Mouse (Mus musculus) CH12.LX (cell line): ENCODE results near the gene Col27a1. TPM values are rescaled to one million over a fixed set of nuclear protein-coding genes. Genes with fewer than 3 reads are reported as not detected.

Source experiments
- DNase-seq: peaks from one replicate; pipeline ENCODE4 v3.0.0-alpha.2; 2013; ENCODE audit errors: extremely low read depth
- H3K27ac ChIP-seq: 2 replicates; pipeline ENCODE4 v1.5.1; 2012; ENCODE audit warnings: low read depth, mild to moderate bottlenecking, control low read depth, moderate library complexity; ENCODE audit not compliant: insufficient read depth
- H3K27me3 ChIP-seq: replicated peaks from 2 replicates; pipeline ENCODE3; 2012; ENCODE audit warnings: inconsistent platforms
- H3K36me3 ChIP-seq, 2 experiments: replicated peaks in 1 of 2; 2 replicates each; pipeline versions ENCODE3 to v1.6.1; 2012; ENCODE audit warnings: inconsistent platforms in 1 of 2, low read length in 1 of 2, mild to moderate bottlenecking in 1 of 2, mixed read lengths in 1 of 2, moderate library complexity in 1 of 2; ENCODE audit not compliant: control insufficient read depth in 1 of 2, insufficient read depth in 1 of 2
- H3K4me1 ChIP-seq, 2 experiments: 2 replicates each; pipeline ENCODE4 v1.6.1; 2012; ENCODE audit warnings: inconsistent platforms in 1 of 2, moderate library complexity in 1 of 2; ENCODE audit not compliant: insufficient read depth in 2 of 2, control insufficient read depth in 1 of 2
- H3K4me2 ChIP-seq: 2 replicates; pipeline ENCODE4 v1.6.1; 2012; ENCODE audit warnings: low read depth, mild to moderate bottlenecking, control low read depth; ENCODE audit not compliant: poor library complexity, insufficient read depth, severe bottlenecking
- H3K4me3 ChIP-seq, 3 experiments: fragments of 150-350 bp in 1 of 3; sonication (generic) in 1 of 3; replicated peaks in 1 of 3; 2 replicates each; pipeline versions ENCODE3 to v1.5.1; 2011 to 2012; ENCODE audit warnings: low read depth in 2 of 3, low read length in 2 of 3, mild to moderate bottlenecking in 2 of 3, moderate library complexity in 2 of 3, control low read depth in 1 of 3, improper control_type of control experiment in 1 of 3, inconsistent platforms in 1 of 3, mixed read lengths in 1 of 3; ENCODE audit not compliant: poor library complexity in 1 of 3
- H3K79me2 ChIP-seq: replicated peaks from 2 replicates; pipeline ENCODE4 v1.6.1; 2012; ENCODE audit warnings: mild to moderate bottlenecking, moderate library complexity; ENCODE audit not compliant: control insufficient read depth, poor library complexity, insufficient read depth, severe bottlenecking; ENCODE audit errors: extremely low read depth
- H3K9ac ChIP-seq: 2 replicates; pipeline ENCODE4 v1.6.1; 2012; ENCODE audit warnings: low read depth, mild to moderate bottlenecking, control low read depth, moderate library complexity; ENCODE audit not compliant: insufficient read depth
- H3K9me3 ChIP-seq: replicated peaks from 2 replicates; pipeline ENCODE3; 2012; ENCODE audit warnings: low read length, inconsistent platforms, mixed read lengths
- CHD2 ChIP-seq: IDR thresholded peaks from 2 replicates; pipeline ENCODE4 v1.6.1; 2011; ENCODE audit warnings: low read length, improper control_type of control experiment
- CTCF ChIP-seq, 2 experiments: IDR thresholded peaks in 1 of 2; conservative IDR thresholded peaks in 1 of 2; 2 replicates each; pipeline ENCODE4 v1.5.1; 2011 to 2012; ENCODE audit warnings: low read depth in 2 of 2, low read length in 2 of 2, improper control_type of control experiment in 1 of 2, inconsistent platforms in 1 of 2, mild to moderate bottlenecking in 1 of 2, moderate library complexity in 1 of 2
- ELF1 ChIP-seq: IDR thresholded peaks from 2 replicates; pipeline ENCODE4 v1.6.1; 2014; ENCODE audit warnings: low read depth, mild to moderate bottlenecking, inconsistent platforms, low read length, improper control_type of control experiment
- EP300 ChIP-seq: IDR thresholded peaks from 2 replicates; pipeline ENCODE4 v1.6.1; 2011; ENCODE audit warnings: low read length, improper control_type of control experiment
- ETS1 ChIP-seq: conservative IDR thresholded peaks from 2 replicates; pipeline ENCODE4 v1.6.1; 2012; ENCODE audit warnings: low read depth, mild to moderate bottlenecking, inconsistent platforms, low read length, improper control_type of control experiment, moderate library complexity
- JUN ChIP-seq: IDR thresholded peaks from 2 replicates; pipeline ENCODE4 v1.6.1; 2011; ENCODE audit warnings: low read depth, mild to moderate bottlenecking, low read length, improper control_type of control experiment, moderate library complexity; ENCODE audit not compliant: insufficient read depth
- MXI1 ChIP-seq: IDR thresholded peaks from 2 replicates; pipeline ENCODE4 v1.6.1; 2011; ENCODE audit warnings: mild to moderate bottlenecking, low read depth, low read length, improper control_type of control experiment
- MYC ChIP-seq: IDR thresholded peaks from 2 replicates; pipeline ENCODE4 v1.6.1; 2011; ENCODE audit warnings: low read depth, mild to moderate bottlenecking, improper control_type of control experiment, low read length
- NRF1 ChIP-seq: IDR thresholded peaks from 2 replicates; pipeline ENCODE4 v1.6.1; 2014; ENCODE audit warnings: low read depth, mild to moderate bottlenecking, inconsistent platforms, low read length, improper control_type of control experiment, moderate library complexity
- PAX5 ChIP-seq: IDR thresholded peaks from 2 replicates; pipeline ENCODE4 v1.6.1; 2012; ENCODE audit warnings: low read length, inconsistent platforms, mixed read lengths
- POLR2A ChIP-seq: IDR thresholded peaks from 2 replicates; pipeline ENCODE4 v1.6.1; 2011; ENCODE audit warnings: low read depth, mild to moderate bottlenecking, improper control_type of control experiment, low read length
- SIN3A ChIP-seq: IDR thresholded peaks from 2 replicates; pipeline ENCODE4 v1.6.1; 2012; ENCODE audit warnings: low read length, improper control_type of control experiment, inconsistent platforms
- SMC3 ChIP-seq: IDR thresholded peaks from 2 replicates; pipeline ENCODE4 v1.6.1; 2011; ENCODE audit warnings: low read depth, low read length, improper control_type of control experiment
- TCF12 ChIP-seq: IDR thresholded peaks from 2 replicates; pipeline ENCODE4 v1.6.1; 2014; ENCODE audit warnings: low read depth, mild to moderate bottlenecking, inconsistent platforms, low read length, improper control_type of control experiment
- USF2 ChIP-seq: conservative IDR thresholded peaks from 2 replicates; pipeline ENCODE4 v1.6.1; 2011; ENCODE audit warnings: low read depth, low read length, improper control_type of control experiment
- ZC3H11A ChIP-seq: IDR thresholded peaks from 2 replicates; pipeline ENCODE4 v1.6.1; 2012; ENCODE audit warnings: low read depth, mild to moderate bottlenecking, inconsistent platforms, low read length, improper control_type of control experiment
- ZKSCAN1 ChIP-seq: IDR thresholded peaks from 2 replicates; pipeline ENCODE4 v1.6.1; 2012; ENCODE audit warnings: low read depth, inconsistent platforms, low read length, improper control_type of control experiment, borderline replicate concordance
- ZMIZ1 ChIP-seq: IDR thresholded peaks from 2 replicates; pipeline ENCODE4 v1.6.1; 2012; ENCODE audit warnings: low read depth, mild to moderate bottlenecking, inconsistent platforms, low read length, improper control_type of control experiment
- ZNF384 ChIP-seq: IDR thresholded peaks from 2 replicates; pipeline ENCODE4 v1.6.1; 2012; ENCODE audit warnings: low read depth, low read length, improper control_type of control experiment, inconsistent platforms
- dilution Hi-C: fragments of 300-500 bp; cut with MboI; formaldehyde crosslinking; loops from 2 replicates; pipeline ENCODE4 v1.14.3; 2020; ENCODE audit warnings: low sequenced_read_pairs; ENCODE audit not compliant: extremely low pct_unique_long_range_greater_than_20kb, extremely low pct_ligation_motif_present
- in situ Hi-C: fragments of 300-500 bp; cut with MboI; formaldehyde crosslinking; loops from 3 replicates; pipeline ENCODE4 v1.14.3; 2019; ENCODE audit warnings: low sequenced_read_pairs, low pct_ligation_motif_present, low pct_unique_long_range_greater_than_20kb, mixed read lengths
- polyA plus RNA-seq: library from polyadenylated mRNA; unstranded; fragments of >175 nt; gene quantifications from 2 replicates; pipeline ENCODE4 v1.2.1, GENCODE M21; 2012; ENCODE audit warnings: low read depth; ENCODE audit not compliant: insufficient read length
- total RNA-seq, 2 experiments: library from RNA; depleted of rRNA; stranded (reverse); fragments of 300-350 nt in 1 of 2; fragments of >200 nt in 1 of 2; gene quantifications; 2 replicates each; pipeline ENCODE4 v1.2.3; 2012 to 2014

Col27a1 gene
- total and polyA plus RNA-seq, 3 experiments, result 0.04 to 0.05 TPM; not detected in 1

- TF ChIP-seq CHD2 (no peak), SMC3 (no peak), TCF12 (no peak)
- peaks cover 74% of the 10 kb centered on the region for H3K27me3 ChIP-seq
- dilution Hi-C loops (no loop called here), in situ Hi-C loops (no loop called here)
- no peaks in the 10 kb centered on the region for H3K4me1 ChIP-seq
- H3K4me3 ChIP-seq, result no peak overlapping the region
- no peak overlapping the region for H3K27ac ChIP-seq
- H3K9ac ChIP-seq, result no peak overlapping the region
- DNase-seq, result no peak
- H3K4me2 ChIP-seq, result no peak overlapping the region
- no peaks in the 10 kb centered on the region for H3K79me2 ChIP-seq
- H3K36me3 ChIP-seq, result no peaks in the 10 kb centered on the region
- H3K9me3 ChIP-seq, result no peaks in the 10 kb centered on the region
These were observed 14.4 kb upstream of the Col27a1 start for GRCm38 (mm10) chr4:63199366-63199765.

- Histone ChIP-seq H3K4me2 (no peak overlapping the region), H3K36me3 (no peaks in the 10 kb centered on the region), H3K4me1 (peaks cover 2 to 16% of the 10 kb centered on the region in 2 experiments; a peak in 2 of 4 replicates), H3K27me3 (peaks cover 58% of the 10 kb centered on the region), H3K4me3 (no peak overlapping the region), H3K9me3 (no peaks in the 10 kb centered on the region), H3K27ac (no peak overlapping the region), H3K9ac (no peak overlapping the region), H3K79me2 (no peaks in the 10 kb centered on the region)
- TF ChIP-seq POLR2A (no peak), USF2 (no peak), ZKSCAN1 (no peak), CHD2 (no peak), TCF12 (no peak), PAX5 (no peak), SIN3A (no peak), MYC (no peak), CTCF (conservative IDR thresholded peaks at IDR 0.05 in 1 of 2, IDR thresholded peaks at IDR 0.05 in 1 of 2; ENCODE audit: low read depth in 2 of 2, low read length in 2 of 2) (no peak), ETS1 (no peak), ZC3H11A (no peak), EP300 (no peak), ZMIZ1 (no peak), JUN (no peak), ELF1 (no peak), MXI1 (no peak), ZNF384 (no peak), NRF1 (no peak)
- no peak for DNase-seq
- in situ Hi-C loops, result loop anchor here (25.0 kb wide), 1 partner anchor 358 kb away; the partner anchor contains the start of gene Tmem268
- dilution Hi-C loops, result no loop called here
These were observed 9.9 kb upstream of the Col27a1 start for GRCm38 (mm10) chr4:63203874-63204273.
